Mouse (Mus musculus): ENCODE data around the gene Vsig10.
"Not testable (repeated sequence)": the region's sequence is repeated elsewhere in the genome, so short reads cannot be mapped to it uniquely, and the experiment has no call there.

The Vsig10 gene

GRCm38 (mm10) chr5:117293776-117294175, 25.1 kb upstream of the Vsig10 start:
- in situ Hi-C loops (cut with MboI; ENCODE audit: low pct_unique_long_range_greater_than_20kb in 1 of 2, low sequenced_read_pairs in 2 of 2, unreplicated experiment in 1 of 2), result not testable (repeated sequence)

GRCm38 (mm10) chr5:117295011-117295410, 23.9 kb upstream of the Vsig10 start:
- in situ Hi-C loops (cut with MboI; ENCODE audit: low pct_unique_long_range_greater_than_20kb in 1 of 2, low sequenced_read_pairs in 2 of 2, unreplicated experiment in 1 of 2), result no loop called here

GRCm38 (mm10) chr5:117302899-117303298, 16.0 kb upstream of the Vsig10 start:
- in situ Hi-C loops (cut with MboI; ENCODE audit: low pct_unique_long_range_greater_than_20kb in 1 of 2, low sequenced_read_pairs in 2 of 2, unreplicated experiment in 1 of 2), result no loop called here

DNA sequence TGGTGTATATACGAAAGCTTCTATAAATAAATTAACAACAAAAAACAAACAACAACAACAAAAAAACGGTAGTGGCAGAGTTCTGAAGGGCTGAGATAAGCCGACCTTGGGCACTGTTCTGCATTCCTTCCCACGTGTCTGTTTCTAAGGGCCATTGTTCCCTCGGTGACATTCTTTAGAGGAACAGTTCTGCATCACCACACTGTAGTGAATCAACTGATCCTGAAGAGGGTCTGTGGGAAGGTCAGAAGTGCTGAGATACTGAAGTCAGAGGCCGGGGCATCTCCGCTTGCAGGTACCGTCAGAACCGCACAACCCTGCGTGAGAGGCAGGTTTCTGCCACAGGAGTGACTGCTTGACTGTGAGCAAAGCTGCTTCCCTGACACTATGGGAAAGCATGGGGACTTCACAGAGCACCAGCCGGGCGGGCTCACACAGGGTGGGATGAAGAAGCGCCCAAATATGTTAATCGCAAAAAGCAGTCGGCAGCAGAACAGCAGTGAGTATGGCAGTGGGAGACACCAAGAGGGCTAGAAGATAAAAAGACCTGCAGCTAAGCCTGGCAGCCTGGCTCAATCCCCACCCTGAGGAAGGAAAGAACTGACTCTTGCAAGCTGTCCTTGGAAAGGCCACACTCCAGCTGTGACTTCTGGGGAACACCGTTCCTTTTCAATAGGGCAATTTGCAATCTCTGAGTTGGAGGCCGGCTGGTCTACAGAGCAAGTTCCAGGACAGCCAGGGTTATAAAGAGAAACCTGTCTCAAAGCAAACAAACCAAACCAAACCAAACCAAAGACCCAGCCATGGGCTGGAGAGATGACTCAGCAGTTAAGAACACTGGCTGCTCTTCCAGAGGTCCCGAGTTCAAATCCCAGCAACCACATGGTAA, 14.9 kb upstream of the Vsig10 start:
- in situ Hi-C loops (cut with MboI; ENCODE audit: low pct_unique_long_range_greater_than_20kb in 1 of 2, low sequenced_read_pairs in 2 of 2, unreplicated experiment in 1 of 2), result no loop called here

- in situ Hi-C loops (cut with MboI; ENCODE audit: low pct_unique_long_range_greater_than_20kb in 1 of 2, low sequenced_read_pairs in 2 of 2, unreplicated experiment in 1 of 2), result loop anchor here in 1 of 2 experiments (5.0 kb wide), 2 partner anchors 102 to 192 kb away; no protein-coding TSS in a partner anchor
Observed at GRCm38 (mm10) chr5:117304947-117305346, 13.9 kb upstream of the Vsig10 start.

DNA sequence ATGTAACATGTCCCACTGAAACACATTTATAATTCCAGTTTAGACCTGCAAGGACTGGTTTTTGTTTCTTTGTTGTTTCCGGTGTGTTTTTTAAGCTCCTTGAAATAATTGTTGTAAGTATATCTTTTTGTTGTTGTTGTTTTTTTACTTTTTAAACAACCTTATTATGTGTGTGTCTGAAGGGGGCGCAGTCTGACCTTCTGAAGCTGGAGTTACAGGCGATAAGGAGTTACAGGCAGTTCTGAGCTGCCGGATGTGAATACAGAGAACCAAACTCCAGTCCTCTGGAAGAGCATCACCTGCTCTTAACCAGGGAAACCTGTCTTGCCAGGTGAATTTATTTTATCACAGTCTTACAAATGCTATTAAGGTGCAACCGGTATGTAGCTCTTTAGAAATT, 13.1 kb upstream of the Vsig10 start:
- in situ Hi-C loops (cut with MboI; ENCODE audit: low pct_unique_long_range_greater_than_20kb in 1 of 2, low sequenced_read_pairs in 2 of 2, unreplicated experiment in 1 of 2), result loop anchor here in 1 of 2 experiments (5.0 kb wide), 2 partner anchors 102 to 192 kb away; no protein-coding TSS in a partner anchor

- in situ Hi-C loops (cut with MboI; ENCODE audit: low pct_unique_long_range_greater_than_20kb in 1 of 2, low sequenced_read_pairs in 2 of 2, unreplicated experiment in 1 of 2), result loop anchor here in 1 of 2 experiments (5.0 kb wide), 2 partner anchors 100 to 190 kb away; no protein-coding TSS in a partner anchor
Observed at GRCm38 (mm10) chr5:117306826-117307225, 12.1 kb upstream of the Vsig10 start.

DNA sequence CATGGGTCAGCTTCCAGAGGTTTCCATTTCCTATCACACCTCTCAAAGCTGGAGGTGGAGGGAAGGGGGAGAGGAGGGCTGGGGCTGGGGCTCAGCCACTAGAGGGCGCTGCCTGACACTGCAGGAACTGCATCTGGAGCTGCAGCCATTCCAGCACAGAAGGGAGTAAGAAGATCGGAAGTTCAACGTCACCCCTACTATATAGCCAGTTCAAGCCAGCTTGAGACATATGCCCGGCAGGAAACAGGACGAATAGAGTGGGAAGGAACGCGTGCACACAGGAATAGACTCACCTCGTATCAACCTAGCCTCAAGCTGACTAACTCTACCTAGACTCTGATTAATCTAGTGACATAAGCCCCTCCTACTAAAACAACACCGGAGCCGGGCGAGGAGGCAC, 11.2 kb upstream of the Vsig10 start:
- in situ Hi-C loops (cut with MboI; ENCODE audit: low pct_unique_long_range_greater_than_20kb in 1 of 2, low sequenced_read_pairs in 2 of 2, unreplicated experiment in 1 of 2), result loop anchor here in 1 of 2 experiments (5.0 kb wide), 2 partner anchors 100 to 190 kb away; no protein-coding TSS in a partner anchor

GRCm38 (mm10) chr5:117313420-117313819, 5.5 kb upstream of the Vsig10 start:
- in situ Hi-C loops (cut with MboI; ENCODE audit: low pct_unique_long_range_greater_than_20kb in 1 of 2, low sequenced_read_pairs in 2 of 2, unreplicated experiment in 1 of 2), result loop anchor here in 1 of 2 experiments (10.0 kb wide), 1 partner anchor 91 kb away; no protein-coding TSS in a partner anchor

GRCm38 (mm10) chr5:117313909-117314308, 5.0 kb upstream of the Vsig10 start:
- in situ Hi-C loops (cut with MboI; ENCODE audit: low pct_unique_long_range_greater_than_20kb in 1 of 2, low sequenced_read_pairs in 2 of 2, unreplicated experiment in 1 of 2), result loop anchor here in 1 of 2 experiments (10.0 kb wide), 1 partner anchor 91 kb away; no protein-coding TSS in a partner anchor

GRCm38 (mm10) chr5:117314587-117315428, 4.1 kb upstream of the Vsig10 start:
- in situ Hi-C loops (cut with MboI; ENCODE audit: low pct_unique_long_range_greater_than_20kb in 1 of 2, low sequenced_read_pairs in 2 of 2, unreplicated experiment in 1 of 2), result loop anchor here in 1 of 2 experiments (10.0 kb wide), 1 partner anchor 90 kb away; no protein-coding TSS in a partner anchor

- in situ Hi-C loops (cut with MboI; ENCODE audit: low pct_unique_long_range_greater_than_20kb in 1 of 2, low sequenced_read_pairs in 2 of 2, unreplicated experiment in 1 of 2), result no loop called here
Observed at GRCm38 (mm10) chr5:117323751-117324150, 4.9 kb downstream of the Vsig10 start.

- in situ Hi-C loops (cut with MboI; ENCODE audit: low pct_unique_long_range_greater_than_20kb in 1 of 2, low sequenced_read_pairs in 2 of 2, unreplicated experiment in 1 of 2), result no loop called here
Observed at GRCm38 (mm10) chr5:117326408-117326807, 7.5 kb downstream of the Vsig10 start.

GRCm38 (mm10) chr5:117330457-117330856, 11.6 kb downstream of the Vsig10 start:
- in situ Hi-C loops (cut with MboI; ENCODE audit: low pct_unique_long_range_greater_than_20kb in 1 of 2, low sequenced_read_pairs in 2 of 2, unreplicated experiment in 1 of 2), result no loop called here

GRCm38 (mm10) chr5:117337999-117338398, 19.1 kb downstream of the Vsig10 start:
- in situ Hi-C loops (cut with MboI; ENCODE audit: low pct_unique_long_range_greater_than_20kb in 1 of 2, low sequenced_read_pairs in 2 of 2, unreplicated experiment in 1 of 2), result no loop called here

GRCm38 (mm10) chr5:117338503-117338902, 19.6 kb downstream of the Vsig10 start:
- in situ Hi-C loops (cut with MboI; ENCODE audit: low pct_unique_long_range_greater_than_20kb in 1 of 2, low sequenced_read_pairs in 2 of 2, unreplicated experiment in 1 of 2), result no loop called here

DNA sequence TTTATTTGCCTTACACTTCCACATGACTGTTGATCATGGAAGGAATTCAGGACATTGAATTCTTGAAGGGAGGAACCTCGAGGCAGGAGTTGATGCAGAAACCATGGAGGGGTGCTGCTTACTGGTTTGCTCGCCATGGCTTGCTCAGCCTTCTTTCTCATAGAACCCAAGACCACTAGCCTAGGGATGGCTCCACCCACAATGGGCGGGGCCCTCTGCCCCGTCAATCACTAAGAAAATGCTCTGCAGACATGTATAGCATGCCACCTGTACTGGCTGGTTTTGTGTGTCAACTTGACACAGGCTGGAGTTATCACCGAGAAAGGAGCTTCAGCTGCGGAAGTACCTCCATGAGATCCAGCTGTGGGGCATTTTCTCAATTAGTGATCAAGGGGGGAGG, 21.2 kb downstream of the Vsig10 start:
- in situ Hi-C loops (cut with MboI; ENCODE audit: low pct_unique_long_range_greater_than_20kb in 1 of 2, low sequenced_read_pairs in 2 of 2, unreplicated experiment in 1 of 2), result no loop called here

DNA sequence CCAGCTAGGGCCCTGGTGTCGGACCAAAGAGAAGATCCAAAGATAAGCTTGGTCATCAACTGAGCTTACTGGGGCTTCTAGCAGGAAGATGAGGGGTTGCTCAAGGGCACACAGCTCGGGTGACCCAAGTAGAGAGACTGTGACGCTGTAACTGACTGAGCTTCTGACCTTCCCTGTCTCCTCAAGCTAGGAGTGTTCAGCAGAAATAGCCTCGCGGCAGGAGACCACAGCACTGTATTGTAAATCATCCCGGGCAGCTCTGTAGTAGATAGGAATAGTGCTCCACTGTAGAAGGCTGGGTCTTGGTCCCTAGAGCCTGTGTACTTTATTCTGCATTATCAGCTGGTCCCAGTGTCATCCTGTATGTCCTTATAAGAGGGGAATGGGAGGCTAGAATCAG, 23.0 kb downstream of the Vsig10 start:
- in situ Hi-C loops (cut with MboI; ENCODE audit: low pct_unique_long_range_greater_than_20kb in 1 of 2, low sequenced_read_pairs in 2 of 2, unreplicated experiment in 1 of 2), result no loop called here

DNA sequence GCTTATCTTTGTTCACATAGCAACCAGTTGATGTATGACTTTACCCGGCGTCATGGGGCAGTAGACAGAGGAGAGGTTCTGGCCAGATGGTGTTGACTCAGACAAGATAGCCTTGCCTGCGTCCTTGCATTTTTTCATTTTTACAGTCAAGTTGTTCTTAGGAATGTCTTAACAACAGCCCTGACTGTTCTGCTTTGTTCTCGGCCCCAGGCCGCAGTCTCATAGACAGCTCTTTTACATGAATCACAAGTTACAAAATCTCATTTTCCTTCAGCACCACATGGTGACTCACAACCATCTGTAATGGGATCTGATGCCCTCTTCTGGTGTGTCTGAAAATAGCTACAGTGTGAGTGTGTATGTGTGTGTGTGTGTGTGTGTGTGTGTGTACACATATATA, 25.6 kb downstream of the Vsig10 start:
- in situ Hi-C loops (cut with MboI; ENCODE audit: low pct_unique_long_range_greater_than_20kb in 1 of 2, low sequenced_read_pairs in 2 of 2, unreplicated experiment in 1 of 2), result not testable (repeated sequence)

Measured in mouse embryonic stem cell (cell line).